Mouse (Mus musculus) gastrocnemius, postnatal 4 days (tissue): ENCODE measurements at regions not wholly inside any gene's neighbourhood (a gene's known extent, or its start where the extent isn't known, plus 50 kb on each side); places are given as distances from the start of the nearest gene placed in this dataset.

ENCODE experiments used
- DNase-seq, 2 experiments: peaks; one replicate each; pipeline ENCODE4 v3.0.0; 2021 to 2022; ENCODE audit warnings: low spot score in 2 of 2, mixed read lengths in 2 of 2

GRCm38 (mm10) chr16:50081511-50081910 is 281.2 kb downstream of the Cd47 start:
- DNase-seq = no peak

GRCm38 (mm10) chr16:50092318-50092717 is 292.0 kb downstream of the Cd47 start:
- no peak for DNase-seq

- no peak for DNase-seq
Measured at GRCm38 (mm10) chr16:50092780-50093179, 292.4 kb downstream of the Cd47 start.

DNA sequence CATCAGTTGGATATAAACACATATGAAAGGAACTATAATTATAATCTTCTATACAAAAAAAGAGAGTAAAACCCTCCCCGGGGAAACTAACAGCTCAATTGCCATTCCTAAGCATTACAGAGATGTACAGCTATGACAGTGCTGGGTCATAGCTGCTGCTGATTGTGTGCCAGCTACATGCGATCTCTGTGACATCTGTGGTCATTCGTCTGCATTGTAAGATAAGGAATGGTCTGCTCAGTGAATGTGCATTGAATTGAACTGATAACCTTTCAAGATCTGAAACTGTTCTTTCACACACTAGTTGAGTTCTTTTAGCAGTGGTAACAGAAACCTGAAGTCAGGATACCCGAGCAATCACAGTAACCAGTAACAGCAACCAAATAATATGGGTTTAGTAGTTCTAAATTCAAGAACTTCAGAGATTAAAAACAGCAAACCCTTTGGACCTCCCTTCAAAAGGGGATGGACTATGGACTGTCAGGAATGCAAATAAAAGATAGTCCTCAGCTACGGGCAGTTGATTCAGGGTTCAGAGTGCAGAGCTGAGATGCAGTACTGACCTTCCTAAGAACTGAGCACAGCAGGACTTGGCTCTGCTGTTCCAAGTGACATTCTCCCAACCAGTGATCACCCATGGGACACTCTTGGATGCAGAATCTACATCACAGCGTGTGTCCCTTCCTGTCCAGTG is 295.7 kb downstream of the Cd47 start:
- no peak for DNase-seq

DNA sequence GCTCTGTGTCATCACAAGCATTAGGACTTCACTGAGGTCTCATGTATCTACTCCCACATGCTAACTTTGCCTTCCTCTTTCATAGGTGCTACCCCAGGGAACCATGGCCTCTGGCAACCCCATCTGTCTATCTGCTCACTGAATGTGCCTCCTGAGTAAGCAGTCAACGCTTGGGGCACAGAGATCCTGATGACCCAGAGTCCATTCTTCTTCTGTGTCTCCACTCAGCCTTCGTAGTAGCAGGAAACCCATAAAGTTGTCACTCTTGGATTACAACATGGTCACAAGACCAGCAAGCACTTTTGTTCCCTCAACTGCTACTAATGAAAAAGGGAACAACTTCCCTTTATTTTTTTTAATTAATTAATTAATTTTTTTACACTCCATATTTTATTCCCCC is 296.2 kb downstream of the Cd47 start:
- no peak for DNase-seq

GRCm38 (mm10) chr16:50103340-50103739 is 303.0 kb downstream of the Cd47 start:
- DNase-seq = no peak

DNA sequence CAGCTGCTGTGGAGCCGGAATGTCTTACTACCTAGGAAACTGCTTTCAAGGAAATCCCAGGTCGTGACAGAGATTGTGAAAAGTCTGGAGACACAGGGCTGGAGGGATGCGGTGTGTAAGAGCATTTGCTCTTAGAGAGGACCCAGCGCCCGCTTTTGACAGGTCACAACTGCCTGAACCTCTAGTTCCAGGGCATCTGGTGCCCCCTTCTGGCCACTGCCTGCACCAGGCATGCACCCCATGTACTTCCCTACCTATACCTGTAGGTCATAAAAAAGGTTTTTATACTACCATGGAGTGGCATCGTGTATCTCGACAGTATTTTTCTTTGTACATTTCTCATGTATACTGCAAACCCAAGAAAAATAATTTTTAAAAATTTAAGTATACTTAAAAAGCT is 314.0 kb downstream of the Bbx start:
- DNase-seq = no peak

- DNase-seq = no peak
Measured at GRCm38 (mm10) chr16:50122460-50122859, 309.7 kb downstream of the Bbx start.

- no peak for DNase-seq
Measured at GRCm38 (mm10) chr16:50124646-50125045, 307.5 kb downstream of the Bbx start.

- DNase-seq = no peak
Measured at GRCm38 (mm10) chr16:50125564-50125963, 306.6 kb downstream of the Bbx start.

GRCm38 (mm10) chr16:50131406-50131805 is 300.8 kb downstream of the Bbx start:
- DNase-seq = no peak
